Mouse (Mus musculus) heart, adult 2 months (tissue): Measurements from ENCODE around the gene Slc2a4.

Experiments
- CTCF ChIP-seq: fragments of 200-600 bp; IDR thresholded peaks from 2 replicates; pipeline ENCODE4 v1.8.1; 2022; ENCODE audit warnings: antibody characterized with exemption, mild to moderate bottlenecking, moderate library complexity
- POLR2A ChIP-seq: fragments of 200-500 bp; IDR thresholded peaks from 2 replicates; pipeline ENCODE4 v1.6.1; 2011; ENCODE audit warnings: mild to moderate bottlenecking, low read depth, low read length, control low read depth; ENCODE audit not compliant: insufficient read depth

DNA sequence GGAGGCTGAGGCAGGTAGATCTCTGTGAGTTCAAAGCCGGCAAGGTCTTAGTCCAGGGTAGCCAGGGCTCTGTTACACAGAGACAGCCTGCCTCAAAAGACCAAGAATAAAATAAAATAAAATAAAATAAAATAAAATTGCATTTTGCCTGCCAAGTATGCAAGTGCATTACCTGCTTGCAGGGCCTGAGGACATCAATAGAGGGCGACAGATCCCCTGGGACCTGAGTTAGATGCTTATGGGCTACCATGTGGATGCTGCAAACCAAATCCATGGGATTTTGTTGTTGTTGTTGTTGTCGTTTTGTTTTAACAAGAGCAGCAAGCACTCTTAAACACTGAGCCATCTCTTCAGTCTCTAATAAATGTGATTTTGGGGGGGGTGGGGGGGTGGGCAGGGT lies 15.7 kb downstream of the Slc2a4 start:
- no peak for TF ChIP-seq POLR2A
- TF ChIP-seq CTCF: peak; percentile 54
